Mouse (Mus musculus) MEL (cell line): ENCODE measurements at regions not wholly inside any gene's neighbourhood (a gene's known extent, or its start where the extent isn't known, plus 50 kb on each side); places are given as distances from the start of the nearest gene placed in this dataset.
"Not testable (repeated sequence)": the region's sequence is repeated elsewhere in the genome, so short reads cannot be mapped to it uniquely, and the experiment has no call there.

Source experiments
- DNase-seq: peaks from one replicate; pipeline ENCODE4 v3.0.0; 2011; ENCODE audit warnings: low read depth, low spot score
- H3K27ac ChIP-seq: 2 replicates; pipeline ENCODE4 v1.5.1; 2012; ENCODE audit warnings: low read depth, mild to moderate bottlenecking, control low read depth, low read length, moderate library complexity; ENCODE audit not compliant: control insufficient read depth
- H3K27me3 ChIP-seq, 2 experiments: fragments of 150-350 bp in 1 of 2; sonication (generic) in 1 of 2; 2 replicates each; pipeline ENCODE4 v1.6.1; 2012; ENCODE audit warnings: low read length in 2 of 2, mild to moderate bottlenecking in 2 of 2, improper control_type of control experiment in 1 of 2, moderate library complexity in 1 of 2; ENCODE audit not compliant: insufficient read depth in 2 of 2, control insufficient read depth in 1 of 2
- H3K36me3 ChIP-seq, 2 experiments: 2 replicates each; pipeline ENCODE4 v1.6.1; 2012 to 2014; ENCODE audit warnings: low read length in 2 of 2, improper control_type of control experiment in 1 of 2, inconsistent platforms in 1 of 2, mild to moderate bottlenecking in 1 of 2; ENCODE audit not compliant: insufficient read depth in 2 of 2, control insufficient read depth in 1 of 2
- H3K4me1 ChIP-seq, 2 experiments: fragments of 150-350 bp in 1 of 2; sonication (generic) in 1 of 2; 2 replicates each; pipeline ENCODE4 v1.6.1; 2012; ENCODE audit warnings: low read length in 2 of 2, improper control_type of control experiment in 1 of 2, mild to moderate bottlenecking in 1 of 2; ENCODE audit not compliant: insufficient read depth in 2 of 2, control insufficient read depth in 1 of 2
- H3K4me3 ChIP-seq, 2 experiments: fragments of 150-350 bp in 1 of 2; sonication (generic) in 1 of 2; 2 replicates each; pipeline ENCODE4 v1.5.1; 2012; ENCODE audit warnings: low read depth in 2 of 2, low read length in 2 of 2, mild to moderate bottlenecking in 2 of 2, moderate library complexity in 2 of 2, control low read depth in 1 of 2, improper control_type of control experiment in 1 of 2; ENCODE audit not compliant: control insufficient read depth in 1 of 2, insufficient read depth in 1 of 2
- H3K79me2 ChIP-seq: 2 replicates; pipeline ENCODE4 v1.6.1; 2012; ENCODE audit warnings: mild to moderate bottlenecking, low read length, moderate library complexity; ENCODE audit not compliant: control insufficient read depth, poor library complexity, insufficient read depth
- H3K9ac ChIP-seq: 2 replicates; pipeline ENCODE4 v1.6.1; 2012; ENCODE audit warnings: low read depth, mild to moderate bottlenecking, control low read depth, low read length, moderate library complexity; ENCODE audit not compliant: control insufficient read depth, poor library complexity, severe bottlenecking
- H3K9me3 ChIP-seq: fragments of 150-350 bp; sonication (generic); replicated peaks from 2 replicates; pipeline ENCODE4 v1.6.1; 2012; ENCODE audit warnings: mild to moderate bottlenecking, low read length, improper control_type of control experiment, moderate library complexity; ENCODE audit not compliant: insufficient read depth
- BHLHE40 ChIP-seq: IDR thresholded peaks from 2 replicates; pipeline ENCODE4 v1.6.1; 2012; ENCODE audit warnings: low read depth, mild to moderate bottlenecking, inconsistent platforms, low read length, improper control_type of control experiment, borderline replicate concordance
- CHD1 ChIP-seq: IDR thresholded peaks from 2 replicates; pipeline ENCODE4 v1.6.1; 2012; ENCODE audit warnings: low read depth, mild to moderate bottlenecking, inconsistent platforms, low read length, improper control_type of control experiment
- CHD2 ChIP-seq: IDR thresholded peaks from 2 replicates; pipeline ENCODE4 v1.6.1; 2011; ENCODE audit warnings: low read length, improper control_type of control experiment
- E2F4 ChIP-seq: IDR thresholded peaks from 2 replicates; pipeline ENCODE4 v1.6.1; 2011; ENCODE audit warnings: low read depth, low read length, improper control_type of control experiment, borderline replicate concordance
- EP300 ChIP-seq, 2 experiments: IDR thresholded peaks; 2 replicates each; pipeline ENCODE4 v1.6.1; 2011; ENCODE audit warnings: improper control_type of control experiment in 2 of 2, low read length in 2 of 2, low read depth in 1 of 2, mild to moderate bottlenecking in 1 of 2
- ETS1 ChIP-seq: IDR thresholded peaks from 2 replicates; pipeline ENCODE4 v1.6.1; 2012; ENCODE audit warnings: low read depth, mild to moderate bottlenecking, inconsistent platforms, low read length, improper control_type of control experiment, moderate library complexity
- GATA1 ChIP-seq: IDR thresholded peaks from 2 replicates; pipeline ENCODE4 v1.6.1; 2011; ENCODE audit warnings: low read depth, low read length, improper control_type of control experiment
- JUND ChIP-seq: IDR thresholded peaks from 2 replicates; pipeline ENCODE4 v1.6.1; 2011; ENCODE audit warnings: low read depth, mild to moderate bottlenecking, improper control_type of control experiment, low read length
- MAFK ChIP-seq: IDR thresholded peaks from 2 replicates; pipeline ENCODE4 v1.6.1; 2011; ENCODE audit warnings: low read depth, mild to moderate bottlenecking, low read length, improper control_type of control experiment, borderline replicate concordance
- MAZ ChIP-seq: IDR thresholded peaks from 2 replicates; pipeline ENCODE4 v1.6.1; 2012; ENCODE audit warnings: low read depth, mild to moderate bottlenecking, inconsistent platforms, low read length, improper control_type of control experiment
- MEF2A ChIP-seq: IDR thresholded peaks from 2 replicates; pipeline ENCODE4 v1.6.1; 2014; ENCODE audit warnings: low read depth, mild to moderate bottlenecking, inconsistent platforms, low read length, improper control_type of control experiment; ENCODE audit not compliant: poor library complexity, insufficient replicate concordance, severe bottlenecking; ENCODE audit errors: extremely low read depth
- MXI1 ChIP-seq: IDR thresholded peaks from 2 replicates; pipeline ENCODE4 v1.6.1; 2011; ENCODE audit warnings: mild to moderate bottlenecking, low read depth, low read length, improper control_type of control experiment
- MYB ChIP-seq: IDR thresholded peaks from 2 replicates; pipeline ENCODE4 v1.6.1; 2011; ENCODE audit warnings: mild to moderate bottlenecking, low read depth, low read length, improper control_type of control experiment
- MYC ChIP-seq: IDR thresholded peaks from 2 replicates; pipeline ENCODE4 v1.6.1; 2011; ENCODE audit warnings: low read depth, mild to moderate bottlenecking, low read length, improper control_type of control experiment, moderate library complexity
- NELFE ChIP-seq: IDR thresholded peaks from 2 replicates; pipeline ENCODE4 v1.6.1; 2011; ENCODE audit warnings: low read depth, low read length, improper control_type of control experiment
- POLR2A ChIP-seq, 2 experiments: IDR thresholded peaks; 2 replicates each; pipeline ENCODE4 v1.6.1; 2011 to 2012; ENCODE audit warnings: low read length in 2 of 2, mild to moderate bottlenecking in 2 of 2, control low read depth in 1 of 2, improper control_type of control experiment in 1 of 2, low read depth in 1 of 2, moderate library complexity in 1 of 2; ENCODE audit not compliant: control insufficient read depth in 1 of 2, insufficient read depth in 1 of 2, poor library complexity in 1 of 2
- RAD21 ChIP-seq: IDR thresholded peaks from 2 replicates; pipeline ENCODE4 v1.6.1; 2011; ENCODE audit warnings: mild to moderate bottlenecking, low read depth, low read length, improper control_type of control experiment
- RCOR1 ChIP-seq: IDR thresholded peaks from 2 replicates; pipeline ENCODE4 v1.6.1; 2012; ENCODE audit warnings: low read depth, mild to moderate bottlenecking, inconsistent platforms, low read length, improper control_type of control experiment
- SMC3 ChIP-seq: IDR thresholded peaks from 2 replicates; pipeline ENCODE4 v1.6.1; 2011; ENCODE audit warnings: low read depth, low read length, improper control_type of control experiment
- TAL1 ChIP-seq: IDR thresholded peaks from 2 replicates; pipeline ENCODE4 v1.6.1; 2012; ENCODE audit warnings: mild to moderate bottlenecking, inconsistent platforms, low read length, moderate library complexity, mixed read lengths
- USF1 ChIP-seq: IDR thresholded peaks from 2 replicates; pipeline ENCODE4 v1.6.1; 2014; ENCODE audit warnings: low read depth, mild to moderate bottlenecking, inconsistent platforms, low read length, improper control_type of control experiment, moderate library complexity
- ZMIZ1 ChIP-seq: IDR thresholded peaks from 2 replicates; pipeline ENCODE4 v1.6.1; 2012; ENCODE audit warnings: low read depth, mild to moderate bottlenecking, inconsistent platforms, low read length, improper control_type of control experiment, moderate library complexity
- ZNF384 ChIP-seq: IDR thresholded peaks from 2 replicates; pipeline ENCODE4 v1.6.1; 2012; ENCODE audit warnings: low read depth, mild to moderate bottlenecking, inconsistent platforms, low read length, improper control_type of control experiment

- Histone ChIP-seq H3K9ac (no peak overlapping the region), H3K27me3 (no peaks in the 10 kb centered on the region), H3K36me3 (no peaks in the 10 kb centered on the region), H3K4me1 (no peaks in the 10 kb centered on the region), H3K4me3 (no peak overlapping the region), H3K79me2 (no peaks in the 10 kb centered on the region), H3K27ac (no peak overlapping the region), H3K9me3 (no peaks in the 10 kb centered on the region)
- DNase-seq, result no peak
- TF ChIP-seq JUND (no peak), POLR2A (IDR thresholded peaks at IDR 0.05; ENCODE audit: control insufficient read depth in 1 of 2, insufficient read depth in 1 of 2, low read depth in 1 of 2, low read length in 2 of 2, poor library complexity in 1 of 2) (no peak), GATA1 (no peak), RAD21 (no peak), CHD1 (no peak), NELFE (no peak), ETS1 (no peak), MYC (no peak), E2F4 (no peak), RCOR1 (no peak), MXI1 (no peak), ZNF384 (no peak), CHD2 (no peak), ZMIZ1 (no peak), EP300 (IDR thresholded peaks at IDR 0.05; ENCODE audit: low read depth in 1 of 2, low read length in 2 of 2) (no peak), SMC3 (no peak), BHLHE40 (no peak), MEF2A (no peak), USF1 (no peak), MAFK (no peak)
Observed at GRCm38 (mm10) chr9:86109906-86110305, 267.7 kb downstream of the Tpbg start.

DNA sequence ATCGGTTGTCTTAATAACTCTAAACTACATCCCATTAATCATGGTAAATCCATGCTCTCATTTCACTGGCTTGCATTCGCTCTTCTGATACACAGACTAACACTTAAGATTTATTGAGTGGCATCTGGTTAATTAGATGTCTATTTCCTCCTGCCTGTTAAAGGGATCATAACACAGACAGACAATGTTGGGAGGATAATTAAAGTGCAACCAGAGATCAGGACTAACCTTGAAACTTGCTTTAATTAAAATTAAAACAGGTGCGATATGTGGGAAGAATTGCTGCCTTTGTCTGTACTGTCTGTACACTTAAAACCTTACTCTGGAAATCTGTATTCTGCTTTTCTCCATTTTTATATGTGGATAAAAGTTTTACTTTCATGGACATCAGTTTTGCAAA is 277.2 kb downstream of the Tpbg start:
- TF ChIP-seq TAL1 (no peak), GATA1 (no peak), MYB (no peak), POLR2A (IDR thresholded peaks at IDR 0.05; ENCODE audit: control insufficient read depth in 1 of 2, insufficient read depth in 1 of 2, low read depth in 1 of 2, low read length in 2 of 2, poor library complexity in 1 of 2) (no peak), MEF2A (no peak), MAZ (no peak)
- Histone ChIP-seq H3K9me3 (no peaks in the 10 kb centered on the region), H3K9ac (no peak overlapping the region)

GRCm38 (mm10) chr9:86135617-86136016 is 293.4 kb downstream of the Tpbg start:
- not testable (repeated sequence) for H3K9ac ChIP-seq, H3K4me1 ChIP-seq, H3K27ac ChIP-seq, H3K9me3 ChIP-seq, H3K36me3 ChIP-seq, H3K79me2 ChIP-seq, H3K4me3 ChIP-seq, DNase-seq, H3K27me3 ChIP-seq

More for the DNA sequence above, 277.2 kb downstream of the Tpbg start:
- Histone ChIP-seq H3K27me3 (no peaks in the 10 kb centered on the region), H3K36me3 (no peaks in the 10 kb centered on the region), H3K4me3 (no peak overlapping the region), H3K79me2 (no peaks in the 10 kb centered on the region), H3K4me1 (no peaks in the 10 kb centered on the region), H3K27ac (no peak overlapping the region)
- no peak for DNase-seq
